Mouse (Mus musculus) c-Kit-negative CD71-positive TER-119-positive erythroid progenitor cells, embryonic 14.5 days (primary cell): ENCODE data around the gene Coil.
"Not testable (repeated sequence)": the region's sequence is repeated elsewhere in the genome, so short reads cannot be mapped to it uniquely, and the experiment has no call there.

Experiments used
- DNase-seq: peaks from one replicate; pipeline ENCODE4 v3.0.0-alpha.2; 2013; ENCODE audit warnings: low read depth, low spot score

Gene Coil

GRCm38 (mm10) chr11:89041073-89041472 lies 71.0 kb downstream of the Coil start:
- DNase-seq: not testable (repeated sequence)
